Mouse (Mus musculus) lung, postnatal 0 days (tissue): ENCODE results near the gene Parvb. TPM values are rescaled to one million over a fixed set of nuclear protein-coding genes. Genes with fewer than 3 reads are reported as not detected.

Experiments
- ATAC-seq: fragments of 200-750 bp; cut with Nextera tagmentation; 2 replicates; pipeline ENCODE4 v1.8.0; 2017; ENCODE audit warnings: moderate library complexity
- DNase-seq: peaks from one replicate; pipeline ENCODE4 v3.0.0-alpha.2; 2016; ENCODE audit warnings: low spot score
- H3K27ac ChIP-seq: fragments of 300-500 bp; sonication (generic); 2 replicates; pipeline ENCODE4 v1.5.1; 2014; ENCODE audit warnings: antibody characterized with exemption, mild to moderate bottlenecking, low read length, mixed read lengths
- H3K27me3 ChIP-seq: fragments of 300-500 bp; sonication (generic); replicated peaks from 2 replicates; pipeline ENCODE4 v1.6.1; 2014; ENCODE audit warnings: low read length, mixed read lengths; ENCODE audit not compliant: insufficient read depth
- H3K36me3 ChIP-seq: fragments of 300-500 bp; sonication (generic); 2 replicates; pipeline ENCODE4 v1.6.1; 2014; ENCODE audit warnings: low read length, mixed read lengths; ENCODE audit not compliant: insufficient read depth
- H3K4me1 ChIP-seq: fragments of 300-500 bp; sonication (generic); 2 replicates; pipeline ENCODE4 v1.6.1; 2014; ENCODE audit warnings: antibody characterized with exemption, low read depth, low read length, mixed read lengths; ENCODE audit not compliant: insufficient read depth
- H3K4me2 ChIP-seq: fragments of 300-500 bp; sonication (generic); replicated peaks from 2 replicates; pipeline ENCODE4 v1.6.1; 2014; ENCODE audit warnings: low read depth, mild to moderate bottlenecking, low read length, moderate library complexity, mixed read lengths
- H3K4me3 ChIP-seq: fragments of 300-500 bp; sonication (generic); 2 replicates; pipeline ENCODE4 v1.5.1; 2014; ENCODE audit warnings: low read depth, low read length
- H3K9ac ChIP-seq: fragments of 300-500 bp; sonication (generic); replicated peaks from 2 replicates; pipeline ENCODE4 v1.6.1; 2014; ENCODE audit warnings: low read depth, mild to moderate bottlenecking
- H3K9me3 ChIP-seq: fragments of 300-500 bp; sonication (generic); 2 replicates; pipeline ENCODE4 v1.6.1; 2016; ENCODE audit warnings: low read length, mixed read lengths
- CTCF ChIP-seq: IDR thresholded peaks from 2 replicates; pipeline ENCODE4 v1.5.1; 2016; ENCODE audit warnings: antibody characterized with exemption, mild to moderate bottlenecking
- EP300 ChIP-seq: IDR thresholded peaks from 2 replicates; pipeline ENCODE4 v1.6.1; 2016; ENCODE audit warnings: antibody characterized with exemption, mild to moderate bottlenecking, control low read depth
- WGBS: fragments of 180-500 bp; shearing (Covaris S2); extraction: QIAGEN DNeasy Blood & Tissue Kit; methylation state at CpG from one replicate; pipeline ENCODE4 v1.1.7; 2014; 5-methylcytosine and 5-hydroxymethylcytosine counted together
- polyA plus RNA-seq: library from polyadenylated mRNA; unstranded; fragments of >200 nt; fragmentation: Nextera tagmentation; extraction: Ambion mirVana; gene quantifications from 2 replicates; pipeline ENCODE4 v1.2.1, GENCODE M21; 2015

The Parvb gene
- polyA plus RNA-seq, 1 experiment from 2014 or later, result 8.5 TPM

- DNase-seq (no peak), ATAC-seq (no peak)
- Histone ChIP-seq H3K9me3 (no peaks in the 10 kb centered on the region), H3K27me3 (no peaks in the 10 kb centered on the region), H3K27ac (no peak overlapping the region), H3K9ac (no peak overlapping the region), H3K4me2 (no peak overlapping the region), H3K36me3 (peaks cover 6% of the 10 kb centered on the region; the same call in 1 of the 2 replicates), H3K4me1 (peaks cover 3% of the 10 kb centered on the region; the same call in 1 of the 2 replicates), H3K4me3 (no peak overlapping the region)
- WGBS, result 61% methylated on average over 2 of the region's 2 CpGs
- TF ChIP-seq EP300 (no peak), CTCF (no peak)
Measured at GRCm38 (mm10) chr15:84215273-84215672, 16.6 kb upstream of the Parvb start.

GRCm38 (mm10) chr15:84216026-84216425, 15.8 kb upstream of the Parvb start:
- ATAC-seq (no peak), DNase-seq (no peak)
- Histone ChIP-seq H3K9ac (no peak overlapping the region), H3K27me3 (no peaks in the 10 kb centered on the region), H3K4me1 (peaks cover 3% of the 10 kb centered on the region; the same call in 1 of the 2 replicates), H3K9me3 (no peaks in the 10 kb centered on the region), H3K27ac (no peak overlapping the region), H3K36me3 (peaks cover 6% of the 10 kb centered on the region; the same call in 1 of the 2 replicates), H3K4me2 (no peak overlapping the region), H3K4me3 (no peak overlapping the region)
- no peak for TF ChIP-seq CTCF
- TF ChIP-seq EP300, result no peak

- no peak overlapping the region for H3K4me3 ChIP-seq
- H3K27me3 ChIP-seq, result no peaks in the 10 kb centered on the region
- peaks cover 3% of the 10 kb centered on the region; the same call in 1 of the 2 replicates for H3K4me1 ChIP-seq
- TF ChIP-seq EP300 (no peak), CTCF (no peak)
- H3K9me3 ChIP-seq, result no peaks in the 10 kb centered on the region
- H3K36me3 ChIP-seq, result peaks cover 6% of the 10 kb centered on the region; the same call in 1 of the 2 replicates
- ATAC-seq, result no peak
- H3K4me2 ChIP-seq, result no peak overlapping the region
- 35% methylated on average over 7 of the region's 7 CpGs for WGBS
- no peak overlapping the region for H3K9ac ChIP-seq
- DNase-seq, result no peak
- H3K27ac ChIP-seq, result no peak overlapping the region
Measured at GRCm38 (mm10) chr15:84216461-84217084, 15.3 kb upstream of the Parvb start.

- no peak for ATAC-seq
- Histone ChIP-seq H3K4me1 (peaks cover 3% of the 10 kb centered on the region; the same call in 1 of the 2 replicates), H3K9ac (no peak overlapping the region), H3K36me3 (peaks cover 6% of the 10 kb centered on the region; the same call in 1 of the 2 replicates), H3K4me2 (no peak overlapping the region), H3K27me3 (no peaks in the 10 kb centered on the region), H3K9me3 (no peaks in the 10 kb centered on the region), H3K27ac (no peak overlapping the region), H3K4me3 (no peak overlapping the region)
- WGBS, result 29% methylated on average over 23 of the region's 23 CpGs
- TF ChIP-seq CTCF (no peak), EP300 (no peak)
- no peak for DNase-seq
Measured at GRCm38 (mm10) chr15:84217969-84218782, 13.7 kb upstream of the Parvb start.

GRCm38 (mm10) chr15:84218783-84219271, 13.0 kb upstream of the Parvb start:
- Histone ChIP-seq H3K9ac (no peak overlapping the region), H3K27ac (0 out of 2 replicates have a peak overlapping the region, but pooled peaks have one; percentile 33), H3K4me1 (peaks cover 3% of the 10 kb centered on the region; the same call in 1 of the 2 replicates), H3K36me3 (peaks cover 6% of the 10 kb centered on the region; the same call in 1 of the 2 replicates), H3K9me3 (no peaks in the 10 kb centered on the region), H3K4me3 (no peak overlapping the region), H3K4me2 (no peak overlapping the region), H3K27me3 (no peaks in the 10 kb centered on the region)
- DNase-seq (peak; percentile 29), ATAC-seq (peak; percentile 52)
- TF ChIP-seq CTCF, result no peak
- WGBS, result 15% methylated on average over 9 of the region's 9 CpGs

GRCm38 (mm10) chr15:84221539-84221938, 10.3 kb upstream of the Parvb start:
- no peaks in the 10 kb centered on the region for H3K9me3 ChIP-seq
- peak; percentile 7 for DNase-seq
- H3K9ac ChIP-seq, result no peak overlapping the region
- H3K4me3 ChIP-seq, result no peak overlapping the region
- WGBS, result 62% methylated on average over 5 of the region's 5 CpGs
- no peak overlapping the region for H3K27ac ChIP-seq
- no peaks in the 10 kb centered on the region for H3K36me3 ChIP-seq
- ATAC-seq, result no peak
- H3K4me1 ChIP-seq, result peaks cover 3% of the 10 kb centered on the region; the same call in 1 of the 2 replicates
- no peak overlapping the region for H3K4me2 ChIP-seq
- no peak for TF ChIP-seq CTCF
- TF ChIP-seq EP300, result no peak
- H3K27me3 ChIP-seq, result no peaks in the 10 kb centered on the region
